Mouse (Mus musculus) mesoderm, embryonic 11.5 days (tissue): ENCODE data around the gene Spryd7.
"Not testable (repeated sequence)": the region's sequence is repeated elsewhere in the genome, so short reads cannot be mapped to it uniquely, and the experiment has no call there.

ENCODE experiments used
- DNase-seq: peaks from one replicate; pipeline ENCODE4 v3.0.0-alpha.2; 2012; ENCODE audit warnings: low read depth, low spot score

Gene Spryd7

DNA sequence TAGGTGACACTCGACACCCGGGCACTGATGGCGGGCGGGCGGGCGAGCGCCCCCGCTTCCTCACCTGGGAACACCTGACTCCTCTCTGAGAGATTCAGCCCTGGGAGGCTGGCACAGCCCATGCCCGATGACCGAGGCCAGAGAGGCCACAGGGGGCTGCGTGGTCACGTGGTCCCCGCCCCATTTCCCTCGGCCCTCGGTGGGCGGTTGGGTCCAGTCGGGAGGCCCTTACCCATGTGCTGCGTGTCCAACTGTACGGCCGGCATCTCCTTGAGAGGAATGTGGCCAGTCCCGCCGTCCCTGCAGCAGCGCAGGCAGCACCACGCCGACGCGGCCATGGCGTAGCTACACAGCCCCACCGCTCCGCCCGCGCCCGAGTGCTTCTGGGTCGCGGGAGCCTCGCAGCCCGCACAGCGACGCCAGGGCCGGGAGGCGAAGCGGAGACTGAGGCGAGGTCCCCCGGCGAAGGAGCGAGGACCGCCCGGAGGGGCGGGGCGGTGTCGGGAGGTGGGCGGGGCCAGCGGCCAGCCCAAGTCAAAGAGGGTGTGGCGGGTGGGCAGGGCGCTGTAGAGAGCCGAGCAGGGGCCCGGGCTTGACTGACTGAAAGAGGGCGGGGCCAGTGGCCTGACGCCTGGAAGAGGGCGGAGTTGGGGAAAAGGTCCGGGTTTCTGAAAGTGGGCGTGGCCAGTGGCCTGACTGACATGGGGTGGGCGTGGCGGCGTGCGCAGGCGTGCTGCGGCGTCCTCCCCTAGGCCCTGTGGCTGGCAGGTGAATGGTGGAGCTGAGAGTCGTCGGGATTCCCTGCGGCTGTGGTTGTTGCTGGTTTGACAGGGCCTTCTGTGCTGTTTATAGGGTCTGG lies at the start of gene Spryd7:
TSS of gene Spryd7 (minus strand) at position 598 of the 859 bp plus-strand sequence.
- DNase-seq, result peak; percentile 99

DNA sequence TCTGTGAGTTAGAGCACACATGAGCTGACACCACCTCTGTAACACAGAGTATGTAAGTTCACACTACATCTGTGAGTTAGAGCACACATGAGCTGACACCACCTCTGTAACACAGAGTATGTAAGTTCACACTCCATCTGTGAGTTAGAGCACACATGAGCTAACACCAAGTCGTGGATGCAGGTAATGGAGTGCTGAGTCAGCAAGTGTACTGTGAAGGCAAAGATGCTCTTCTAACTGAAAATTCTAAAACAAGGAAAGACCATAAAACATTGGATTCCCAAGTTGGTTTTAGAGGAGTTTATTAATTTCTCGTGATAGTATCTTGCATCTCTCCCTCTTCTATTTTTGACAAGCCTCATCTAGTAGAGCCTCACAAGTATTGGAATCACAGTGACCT lies 49.4 kb upstream of the Spryd7 start:
- DNase-seq, result not testable (repeated sequence)

DNA sequence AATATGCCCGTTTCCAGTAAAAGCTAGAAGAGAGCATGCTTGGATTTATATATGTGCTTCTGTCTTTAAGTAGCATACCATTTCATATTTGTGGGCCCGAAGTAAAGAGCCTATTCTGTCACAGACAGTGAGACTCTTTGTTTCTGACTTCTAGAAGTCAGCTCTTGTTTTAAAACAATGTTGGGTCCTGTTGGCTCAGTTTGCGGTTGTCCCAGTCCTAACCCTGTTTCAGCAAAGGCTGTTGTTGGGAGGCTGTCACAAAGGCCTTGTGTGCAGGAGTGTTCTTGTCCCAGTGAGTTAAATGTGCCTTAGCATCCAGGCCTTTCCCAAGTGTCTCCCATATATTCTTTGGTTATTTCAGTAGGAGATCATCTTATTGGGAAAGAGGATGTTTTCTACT lies 47.4 kb upstream of the Spryd7 start:
- DNase-seq, result no peak

DNA sequence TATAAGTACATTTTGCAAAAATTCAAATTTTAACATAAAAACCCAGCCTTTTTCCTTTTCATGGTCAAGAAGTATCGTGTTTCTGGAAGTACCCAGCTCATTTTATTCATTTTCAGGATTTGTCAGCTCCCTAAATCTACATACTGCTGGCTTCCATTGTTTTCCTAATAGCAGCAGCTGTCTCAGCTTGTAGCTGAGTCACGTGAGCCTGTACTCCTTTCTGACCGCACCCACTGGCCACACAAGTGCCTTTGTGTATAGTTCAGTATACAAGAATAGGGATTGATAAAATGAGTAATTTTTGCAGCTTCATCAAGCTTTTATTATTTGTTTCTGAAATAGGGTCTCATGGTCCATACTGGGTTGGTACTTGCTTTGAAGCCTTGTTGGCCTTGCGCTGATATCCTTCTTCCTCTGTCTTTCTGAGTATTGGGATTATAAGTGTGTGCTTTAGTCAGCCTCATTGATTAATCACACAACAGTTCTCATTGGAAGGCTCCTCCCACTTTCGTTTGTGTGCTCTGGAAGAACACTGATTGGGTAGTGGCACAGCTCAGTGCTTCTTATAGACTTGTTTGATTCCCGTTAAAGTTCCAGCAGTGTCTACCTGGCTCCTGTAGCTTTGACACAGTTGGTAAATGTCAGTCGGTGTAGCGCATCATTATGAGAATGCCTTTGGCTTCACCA lies 46.5 kb upstream of the Spryd7 start:
- DNase-seq, result no peak

DNA sequence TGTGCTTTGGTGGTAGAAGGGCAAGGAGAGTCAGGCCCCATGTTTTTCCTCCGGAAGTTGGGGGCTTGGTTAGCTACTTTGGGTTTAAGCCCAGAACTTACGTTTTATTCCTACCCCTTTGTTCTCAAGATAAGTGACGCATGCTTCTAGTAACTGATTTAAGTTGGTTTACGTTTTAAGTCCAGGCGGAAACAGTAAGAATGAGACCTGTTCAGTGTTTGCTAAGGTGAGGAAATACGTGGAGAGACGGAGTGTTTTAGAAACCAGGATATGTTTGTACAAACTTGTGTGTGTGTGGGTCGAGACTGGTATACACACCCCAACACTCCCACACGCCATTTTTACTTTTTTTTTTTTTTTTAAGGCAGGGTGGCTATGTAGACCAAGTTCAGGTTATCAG lies 44.7 kb upstream of the Spryd7 start:
- DNase-seq, result no peak

DNA sequence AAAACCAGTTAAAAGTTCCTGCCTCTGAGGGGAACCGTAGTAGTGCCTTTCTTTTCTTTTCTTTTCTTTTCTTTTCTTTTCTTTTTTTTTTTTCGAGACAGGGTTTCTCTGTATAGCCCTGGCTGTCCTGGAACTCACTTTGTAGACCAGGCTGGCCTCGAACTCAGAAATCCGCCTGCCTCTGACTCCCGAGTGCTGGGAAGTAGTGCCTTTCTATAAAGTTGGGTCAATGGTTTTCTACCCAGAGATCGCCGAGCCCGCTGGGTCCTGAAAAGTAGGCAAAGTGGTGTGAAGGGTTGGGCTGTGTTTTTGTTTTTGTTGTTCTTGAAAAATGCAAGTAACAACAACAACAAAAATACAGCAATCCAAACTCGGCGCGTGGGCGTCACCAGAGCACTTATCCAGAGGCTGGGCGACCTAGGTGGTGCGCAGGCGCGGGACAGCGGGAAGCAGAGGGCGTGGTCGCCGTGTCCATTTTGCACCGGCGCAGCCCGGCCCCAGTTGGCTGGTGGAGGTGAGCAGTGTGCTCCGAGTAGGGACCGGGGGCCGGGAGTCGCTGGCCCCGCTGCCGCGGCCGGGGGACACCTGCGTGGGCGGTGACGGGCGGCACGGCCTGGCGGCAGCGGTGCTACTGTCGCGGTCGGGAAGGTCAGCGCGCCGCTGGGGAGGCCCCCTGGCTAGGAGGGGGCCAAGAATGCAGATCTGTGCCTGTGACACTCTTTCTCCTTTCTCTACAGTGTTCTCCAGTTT lies 42.5 kb upstream of the Spryd7 start:
- DNase-seq, result peak; percentile 90

DNA sequence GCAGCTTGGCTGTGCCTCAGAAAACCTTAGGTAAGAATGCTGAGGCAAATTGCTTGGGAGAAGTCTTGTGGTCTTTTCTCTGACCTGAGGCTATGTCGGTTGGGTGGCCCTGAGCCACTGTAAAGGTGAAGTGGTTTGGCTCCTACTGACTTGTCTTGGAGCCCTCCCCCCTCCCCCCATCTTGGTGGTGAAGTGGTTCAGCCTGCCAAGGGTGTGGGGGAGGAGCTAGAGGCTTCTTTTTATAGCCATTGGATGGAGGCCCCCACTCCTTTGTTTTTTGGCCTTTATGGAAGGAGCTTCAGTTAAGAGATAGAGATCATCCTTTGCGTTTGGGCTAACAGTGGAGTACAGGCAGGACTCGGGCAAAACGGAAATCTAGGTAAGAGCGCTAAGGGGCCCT lies 41.3 kb upstream of the Spryd7 start, which contains the start of gene Trim13:
TSS of gene Trim13 (plus strand) at position 280 of the 400 bp plus-strand sequence.
- no peak for DNase-seq

DNA sequence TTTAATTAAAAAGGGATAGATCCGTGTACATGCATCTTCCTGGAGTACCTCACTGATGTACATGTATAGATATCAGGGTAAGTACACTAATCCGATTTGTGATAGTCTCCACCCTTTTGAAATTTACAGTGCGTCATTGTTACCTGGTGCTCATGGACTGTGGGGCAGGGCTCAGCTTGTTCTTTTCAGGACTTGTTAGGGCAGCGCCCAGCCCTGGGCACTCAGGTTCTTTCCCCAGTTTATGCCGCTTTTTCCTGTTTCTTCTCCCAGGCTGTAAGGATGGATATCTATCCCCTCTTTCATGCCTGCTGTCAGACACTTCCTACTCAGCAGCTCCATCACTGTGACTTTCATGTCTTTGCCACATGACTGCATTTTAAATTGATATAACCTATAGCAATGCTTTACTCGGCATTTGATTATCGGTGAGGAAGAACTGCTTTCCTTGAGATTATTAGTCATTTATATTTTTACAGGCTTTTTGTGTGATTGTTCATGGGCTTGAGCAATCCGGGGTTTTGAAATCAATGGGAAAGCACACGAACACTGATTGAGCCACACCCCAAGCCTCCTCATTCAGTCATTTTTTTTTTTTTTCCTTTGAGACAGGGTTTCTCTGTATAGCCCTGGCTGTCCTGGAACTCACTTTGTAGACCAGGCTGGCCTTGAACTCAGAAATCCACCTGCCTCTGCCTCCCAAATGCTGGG lies 40.2 kb upstream of the Spryd7 start:
- no peak for DNase-seq

DNA sequence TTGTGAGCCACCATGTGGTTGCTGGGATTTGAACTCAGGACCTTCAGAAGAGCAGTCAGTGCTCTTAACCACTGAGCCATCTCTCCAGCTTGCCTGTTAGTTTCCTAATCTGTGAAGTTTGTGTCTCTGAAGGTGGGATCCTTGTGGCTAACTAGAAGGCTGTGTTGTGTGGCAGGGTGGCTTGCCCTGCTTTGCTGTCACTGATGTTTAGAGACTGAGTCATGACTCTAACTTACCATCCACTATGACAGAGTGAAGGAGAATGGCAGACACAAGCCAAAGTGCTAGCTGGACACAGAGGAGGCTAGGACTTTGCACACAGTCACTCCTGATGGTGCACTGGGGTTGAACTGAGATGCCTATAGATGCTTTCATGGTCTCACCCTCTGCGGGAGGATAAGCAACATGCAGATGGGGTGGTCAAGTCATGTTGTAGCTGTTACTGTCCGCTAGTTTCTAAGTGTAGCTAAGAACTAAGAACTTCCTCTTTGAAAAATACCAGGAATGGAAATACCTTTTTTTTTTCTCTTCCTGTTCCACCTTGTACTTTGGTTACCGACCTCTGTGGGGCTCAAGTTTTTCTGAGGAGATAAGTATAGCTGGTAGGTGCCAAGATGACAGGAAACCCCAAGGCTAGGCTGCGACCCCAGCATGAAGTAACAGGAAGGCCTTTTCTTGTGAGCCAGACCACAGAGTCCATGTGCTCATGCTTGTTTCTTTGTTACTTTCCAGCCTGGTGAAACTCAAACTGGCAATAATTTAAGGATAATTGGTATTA lies 32.8 kb upstream of the Spryd7 start:
- no peak for DNase-seq

DNA sequence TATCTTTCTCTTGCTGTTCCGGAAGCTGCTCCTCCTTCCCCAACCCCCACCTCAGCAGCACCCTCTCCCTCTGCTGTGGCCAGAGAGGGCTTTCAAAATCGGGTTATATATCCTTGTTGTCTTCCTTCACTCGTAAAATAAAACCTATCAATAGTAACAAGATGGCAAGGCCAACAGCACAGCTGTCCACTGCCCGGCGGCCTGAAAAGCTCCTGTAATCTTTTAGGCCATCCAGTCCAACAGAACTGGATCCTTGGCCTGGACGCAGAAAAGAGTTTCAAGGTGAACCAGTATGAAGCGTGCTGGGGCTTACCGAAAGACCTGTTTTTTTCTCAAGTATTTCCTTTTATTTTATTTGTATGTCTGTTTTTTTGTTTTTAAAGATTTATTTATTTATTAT lies 19.3 kb upstream of the Spryd7 start:
- no peak for DNase-seq

DNA sequence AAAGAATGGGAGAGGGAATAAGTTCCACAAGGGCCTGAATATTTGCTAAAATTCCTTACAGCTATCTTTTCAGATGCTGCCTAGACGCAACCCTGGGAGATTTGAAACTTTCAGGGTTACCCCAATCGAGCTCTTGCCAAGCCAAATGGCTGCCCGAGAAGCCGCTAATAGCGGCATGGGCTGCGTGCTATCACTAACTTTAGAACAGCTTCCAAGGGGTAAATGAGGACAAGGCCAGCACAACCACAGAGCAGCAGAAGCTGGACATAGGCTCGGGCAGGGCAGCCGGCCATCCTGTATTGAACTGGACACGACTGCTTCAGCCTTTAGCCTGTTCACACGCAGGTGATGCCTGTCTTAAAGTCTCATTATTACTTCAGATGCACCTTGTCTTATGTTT lies 18.4 kb upstream of the Spryd7 start:
- DNase-seq, result no peak

DNA sequence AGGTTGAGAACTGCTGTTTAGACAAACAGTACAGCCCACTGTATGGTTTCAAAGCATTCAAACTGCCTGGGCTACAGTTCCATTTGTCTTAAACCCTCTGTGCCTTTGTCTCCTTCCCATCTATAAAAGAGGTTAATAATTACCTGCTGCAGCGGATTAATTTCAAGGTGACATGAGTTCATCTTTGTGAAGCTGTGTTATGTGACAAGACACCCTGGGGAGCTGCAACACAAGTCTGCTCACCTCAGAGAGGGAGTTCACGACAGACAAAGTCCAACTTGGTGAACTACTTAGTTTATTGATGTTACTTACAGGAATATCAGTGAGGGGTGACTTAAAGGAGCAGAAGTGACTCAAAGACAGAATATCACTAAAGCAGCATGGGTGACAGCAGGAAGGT lies 15.4 kb upstream of the Spryd7 start:
- no peak for DNase-seq

DNA sequence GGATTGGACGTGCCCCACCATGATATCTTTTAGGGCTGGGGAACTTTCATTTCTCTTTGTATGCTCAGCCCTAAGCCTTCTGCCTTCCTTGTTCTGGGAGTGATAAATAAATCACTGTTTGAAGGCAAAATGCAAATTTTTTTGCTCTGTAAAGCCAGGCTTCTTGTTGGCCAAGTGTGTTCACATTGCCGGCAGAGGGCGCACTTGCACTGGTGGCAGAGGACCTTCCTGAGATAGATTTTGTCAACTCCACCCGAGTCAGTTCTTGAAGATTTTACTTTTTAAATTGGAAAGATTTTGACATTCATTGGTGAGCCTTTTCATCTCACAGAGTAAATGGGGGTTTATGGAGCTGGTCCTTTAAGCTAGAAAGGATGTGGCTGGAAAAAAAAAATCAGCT lies 14.7 kb upstream of the Spryd7 start:
- DNase-seq, result peak; percentile 85

DNA sequence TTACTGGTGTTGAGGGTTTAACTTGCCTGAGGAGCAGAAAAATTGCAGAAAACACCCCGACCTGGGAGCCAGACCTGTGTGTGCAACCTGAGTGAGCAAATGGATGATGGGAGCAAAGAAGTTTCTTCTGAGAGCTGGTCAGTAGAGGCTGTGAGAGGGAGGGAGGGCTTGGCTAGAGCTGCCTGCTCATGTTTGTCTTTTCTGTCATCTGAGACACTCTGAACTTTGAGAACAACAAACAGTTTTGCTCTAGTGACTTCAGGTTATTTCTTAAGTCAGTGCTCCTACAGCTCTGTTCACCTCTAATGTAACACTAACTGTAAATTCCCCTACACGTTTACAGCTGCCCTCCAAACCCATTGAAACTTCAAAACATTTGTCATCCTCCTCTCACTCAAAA lies 12.7 kb upstream of the Spryd7 start:
- no peak for DNase-seq

DNA sequence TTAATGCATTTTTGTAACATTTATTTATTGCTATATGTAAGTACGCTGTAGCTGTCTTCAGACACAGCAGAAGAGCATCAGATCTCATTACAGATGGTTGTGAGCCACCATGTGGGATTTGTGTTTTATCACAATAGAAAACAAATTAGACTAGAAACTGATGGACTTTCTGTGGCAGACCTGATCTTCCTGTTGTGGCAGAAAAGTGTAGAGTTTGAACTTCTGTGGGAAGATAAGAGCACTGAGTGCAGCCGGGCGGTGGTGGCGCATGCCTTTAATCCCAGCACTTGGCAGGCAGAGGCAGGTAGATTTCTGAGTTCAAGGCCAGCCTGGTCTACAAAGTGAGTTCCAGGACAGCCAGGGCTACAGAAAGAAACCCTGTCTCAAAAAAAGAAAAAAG lies 9.5 kb upstream of the Spryd7 start:
- not testable (repeated sequence) for DNase-seq

DNA sequence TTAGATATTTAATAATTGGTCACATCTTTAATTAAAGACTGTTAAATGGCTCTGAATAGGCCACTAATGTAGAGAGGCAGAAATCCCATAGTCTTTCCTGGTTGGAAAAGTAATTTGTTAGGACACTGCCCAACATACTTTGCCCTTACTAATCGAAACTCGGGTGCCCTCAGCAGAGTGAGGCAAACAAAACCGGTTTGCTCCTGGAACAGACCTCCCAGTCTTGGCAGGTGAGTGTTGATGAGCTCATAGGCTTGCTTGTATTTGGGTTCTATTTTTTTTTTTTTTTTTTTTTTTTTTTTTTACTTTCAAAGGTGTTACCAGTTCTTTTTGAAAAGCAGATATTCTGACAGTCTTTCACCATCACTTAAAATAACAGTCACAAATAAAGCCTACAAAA lies 3.2 kb upstream of the Spryd7 start:
- DNase-seq, result no peak

DNA sequence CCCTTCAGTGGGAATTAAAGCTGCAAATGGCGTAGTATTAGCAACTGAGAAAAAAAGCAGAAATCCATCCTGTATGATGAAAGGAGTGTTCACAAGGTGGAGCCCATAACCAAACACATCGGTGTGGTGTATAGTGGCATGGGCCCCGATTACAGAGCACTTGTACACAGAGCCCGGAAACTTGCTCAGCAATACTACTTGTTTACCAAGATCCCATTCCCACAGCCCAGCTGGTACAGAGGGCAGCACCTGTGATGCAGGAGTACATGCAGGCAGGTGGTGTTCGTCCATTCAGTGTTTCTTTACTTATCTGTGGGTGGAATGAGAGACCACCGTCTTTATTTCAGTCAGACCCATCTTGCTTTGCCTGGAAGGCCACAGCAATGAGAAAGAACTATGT lies 2.2 kb upstream of the Spryd7 start:
- no peak for DNase-seq

DNA sequence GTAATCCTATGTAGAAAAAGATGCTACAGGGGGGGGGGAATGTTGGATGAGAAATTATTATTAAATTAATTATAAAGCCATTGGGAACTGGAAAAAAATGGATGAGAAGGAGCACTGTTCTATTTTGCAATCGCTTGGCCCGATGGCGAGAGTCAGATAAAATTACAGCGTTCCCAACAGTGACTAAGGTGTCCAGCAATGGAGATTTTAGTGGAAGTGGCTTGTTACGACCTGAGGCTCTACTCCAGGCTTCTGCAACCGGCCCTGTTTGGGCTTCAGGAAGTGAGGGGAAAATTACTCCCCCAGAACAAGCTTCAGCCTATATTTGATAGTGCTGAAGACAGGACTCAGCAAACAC lies 776 bp downstream of the Spryd7 start:
- DNase-seq, result no peak

DNA sequence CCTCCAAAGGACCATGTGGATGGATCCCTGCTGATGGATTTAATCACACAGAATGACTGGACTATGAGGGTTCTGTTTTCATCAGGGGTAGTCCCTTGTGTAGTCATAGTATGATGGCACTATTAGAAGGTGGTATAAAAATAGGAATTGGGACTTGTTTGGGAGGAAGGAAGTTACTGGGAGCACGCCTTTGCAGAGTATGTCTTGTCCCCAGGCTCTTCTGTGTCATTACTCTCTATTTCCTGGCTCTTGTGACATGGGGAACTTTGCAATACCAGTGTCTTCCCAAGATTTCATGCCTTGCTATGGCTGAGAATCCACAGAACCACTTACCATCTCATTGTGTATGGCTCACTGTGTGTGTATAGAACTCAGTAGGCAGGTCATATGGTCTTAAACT lies 8.1 kb downstream of the Spryd7 start:
- no peak for DNase-seq

DNA sequence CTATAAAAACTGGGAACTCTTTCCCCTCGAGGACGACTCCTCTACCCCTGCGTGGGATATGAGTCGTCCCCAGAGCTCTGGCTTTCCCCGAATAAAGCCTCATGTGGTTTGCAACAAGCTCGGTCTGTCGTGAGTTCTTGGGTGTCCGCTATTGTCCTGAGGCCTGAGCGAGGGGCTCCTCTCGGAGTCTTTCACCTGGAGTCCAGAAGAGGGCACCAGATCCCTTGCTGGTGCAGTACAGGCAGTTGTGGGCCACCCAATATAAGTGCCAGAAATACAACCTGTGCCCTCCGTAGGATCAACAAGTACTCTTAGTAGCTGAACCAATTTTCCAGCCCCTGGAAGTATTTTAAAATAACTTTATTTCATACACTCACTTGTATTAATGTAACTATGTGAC lies 18.9 kb downstream of the Spryd7 start:
- DNase-seq, result not testable (repeated sequence)

DNA sequence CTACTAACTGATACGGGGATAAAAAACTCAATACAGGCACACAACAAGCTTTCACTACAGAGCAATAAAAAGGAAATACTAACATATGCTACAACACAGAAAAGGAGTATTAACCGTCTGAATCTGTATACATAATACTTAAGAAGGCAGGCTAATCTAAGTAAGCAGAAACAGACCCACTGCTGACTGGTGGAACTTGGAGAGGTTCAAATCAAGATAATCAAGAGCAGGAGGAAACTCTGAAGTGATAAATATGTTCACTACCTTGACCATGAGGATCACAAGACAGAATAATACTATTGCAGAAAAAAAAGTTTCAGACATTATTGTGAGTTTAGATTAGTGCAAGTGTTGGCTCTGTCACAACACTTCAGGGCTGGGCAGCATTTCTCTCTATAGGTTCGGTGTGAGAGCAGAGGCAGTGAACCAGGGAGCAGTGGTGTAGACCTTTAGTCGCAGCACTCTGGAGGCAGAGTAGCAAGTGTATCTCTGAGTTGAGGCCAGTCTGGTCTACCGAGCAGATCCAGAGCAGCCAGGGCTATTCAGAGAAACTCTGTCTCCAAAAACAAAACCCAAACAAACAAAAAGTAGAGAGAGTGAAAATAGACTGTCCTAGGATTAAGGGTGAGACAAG lies 19.9 kb downstream of the Spryd7 start:
- DNase-seq, result no peak
